Mouse (Mus musculus) heart, embryonic 15.5 days (tissue): Measurements from ENCODE around the gene Med27. TPM values are rescaled to one million over a fixed set of nuclear protein-coding genes. Genes with fewer than 3 reads are reported as not detected.
A peak's percentile ranks its signal among the peaks of the same experiment; 100 is the strongest.

Experiments
- ATAC-seq: fragments of 200-750 bp; cut with Nextera tagmentation; replicated peaks from 2 replicates; pipeline ENCODE4 v1.8.0; 2017; ENCODE audit warnings: low read depth, moderate TSS enrichment; ENCODE audit not compliant: insufficient number of reproducible peaks, insufficient read depth, low FRiP score
- H3K27ac ChIP-seq: fragments of 300-500 bp; sonication (generic); 2 replicates; pipeline ENCODE4 v1.5.1; 2015; ENCODE audit warnings: mild to moderate bottlenecking, inconsistent platforms
- H3K27me3 ChIP-seq: fragments of 300-500 bp; sonication (generic); 2 replicates; pipeline ENCODE4 v1.6.1; 2015; ENCODE audit warnings: inconsistent platforms
- H3K36me3 ChIP-seq: fragments of 300-500 bp; sonication (generic); 2 replicates; pipeline ENCODE4 v1.6.1; 2015; ENCODE audit warnings: mild to moderate bottlenecking, inconsistent platforms
- H3K4me1 ChIP-seq: fragments of 300-500 bp; sonication (generic); replicated peaks from 2 replicates; pipeline ENCODE4 v1.6.1; 2015; ENCODE audit warnings: inconsistent platforms
- H3K4me2 ChIP-seq: fragments of 300-500 bp; sonication (generic); 2 replicates; pipeline ENCODE4 v1.6.1; 2015; ENCODE audit warnings: inconsistent platforms, mild to moderate bottlenecking, moderate library complexity
- H3K4me3 ChIP-seq: fragments of 300-500 bp; sonication (generic); 2 replicates; pipeline ENCODE4 v1.5.1; 2015; ENCODE audit warnings: mild to moderate bottlenecking, inconsistent platforms
- H3K9ac ChIP-seq: fragments of 300-500 bp; sonication (generic); 2 replicates; pipeline ENCODE4 v1.6.1; 2015; ENCODE audit warnings: mild to moderate bottlenecking, inconsistent platforms
- H3K9me3 ChIP-seq: fragments of 300-500 bp; sonication (generic); replicated peaks from 2 replicates; pipeline ENCODE4 v1.6.1; 2016; ENCODE audit warnings: inconsistent platforms
- WGBS: fragments of 180-500 bp; shearing (Covaris S2); methylation state at CpG from one replicate; pipeline ENCODE4 v1.1.7; 2015; ENCODE audit warnings: mixed read lengths; 5-methylcytosine and 5-hydroxymethylcytosine counted together
- polyA plus RNA-seq: library from polyadenylated mRNA; unstranded; fragments of >200 nt; fragmentation: Nextera tagmentation; extraction: Ambion mirVana; gene quantifications from 2 replicates; pipeline ENCODE4 v1.2.1, GENCODE M21; 2015

Gene Med27
- 26.9 and 30.1 TPM in 2 replicates for polyA plus RNA-seq

DNA sequence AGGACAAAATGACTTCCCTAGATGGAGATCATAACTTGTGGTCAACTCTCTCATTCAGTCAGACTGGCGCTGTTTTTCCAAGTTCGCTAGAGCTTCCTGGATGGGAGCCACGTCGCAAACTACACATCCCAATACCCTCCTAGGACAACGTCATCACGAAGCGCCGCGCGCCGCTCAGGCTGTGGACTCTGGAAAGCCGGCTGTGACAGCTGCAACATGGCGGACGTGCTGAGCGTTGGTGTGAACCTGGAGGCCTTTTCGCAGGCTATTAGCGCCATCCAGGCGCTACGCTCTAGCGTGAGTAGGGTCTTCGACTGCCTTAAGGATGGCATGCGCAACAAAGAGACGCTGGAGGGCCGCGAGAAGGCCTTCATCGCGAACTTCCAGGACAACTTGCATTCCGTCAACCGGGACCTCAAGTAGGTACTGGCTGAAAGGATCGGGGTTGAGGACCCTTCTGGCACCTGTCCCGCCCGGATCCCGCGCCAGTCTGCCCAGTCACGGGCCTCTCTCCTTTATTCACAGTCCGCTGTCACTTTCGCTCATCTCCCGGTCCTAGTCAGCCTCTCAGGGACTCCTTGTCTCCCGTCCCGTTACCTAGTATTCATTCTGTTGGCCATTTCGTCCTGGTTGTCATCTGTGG lies at the start of gene Med27:
Gene Med27 (plus strand): TSS at position 191 of the 643 bp plus-strand sequence.
- Histone ChIP-seq H3K4me2 (peak within 1 kb of the TSS; percentile 88), H3K4me1 (peaks cover 8% of the 10 kb centered on the region), H3K9ac (peak within 1 kb of the TSS; percentile 83), H3K27me3 (peaks cover 3% of the 10 kb centered on the region; the same call in 1 of the 2 replicates), H3K4me3 (peak within 1 kb of the TSS; percentile 94), H3K36me3 (peaks cover 12% of the 10 kb centered on the region; the same call in 1 of the 2 replicates), H3K9me3 (no peaks in the 10 kb centered on the region), H3K27ac (peak within 1 kb of the TSS; percentile 60; the same call in 1 of the 2 replicates)
- 1% methylated on average over 41 of the region's 41 CpGs for WGBS
- peak; percentile 97 for ATAC-seq

GRCm38 (mm10) chr2:29309966-29310365 lies 36.7 kb upstream of the Med27 start:
- no peaks in the 10 kb centered on the region for H3K27me3 ChIP-seq
- H3K4me3 ChIP-seq, result no peak overlapping the region
- no peaks in the 10 kb centered on the region for H3K9me3 ChIP-seq
- H3K4me2 ChIP-seq, result no peak overlapping the region
- H3K9ac ChIP-seq, result no peak overlapping the region
- H3K27ac ChIP-seq, result no peak overlapping the region
- no peaks in the 10 kb centered on the region for H3K36me3 ChIP-seq
- H3K4me1 ChIP-seq, result no peaks in the 10 kb centered on the region
- ATAC-seq, result no peak
- 45% methylated on average over 7 of the region's 7 CpGs for WGBS

- WGBS, result 67% methylated on average over 5 of the region's 5 CpGs
- H3K9ac ChIP-seq, result no peak overlapping the region
- no peaks in the 10 kb centered on the region for H3K4me1 ChIP-seq
- H3K9me3 ChIP-seq, result no peaks in the 10 kb centered on the region
- no peak overlapping the region for H3K4me3 ChIP-seq
- H3K27me3 ChIP-seq, result no peaks in the 10 kb centered on the region
- no peaks in the 10 kb centered on the region for H3K36me3 ChIP-seq
- no peak overlapping the region for H3K4me2 ChIP-seq
- no peak for ATAC-seq
- no peak overlapping the region for H3K27ac ChIP-seq
These were observed 34.6 kb upstream of the Med27 start for GRCm38 (mm10) chr2:29312058-29312457.

DNA sequence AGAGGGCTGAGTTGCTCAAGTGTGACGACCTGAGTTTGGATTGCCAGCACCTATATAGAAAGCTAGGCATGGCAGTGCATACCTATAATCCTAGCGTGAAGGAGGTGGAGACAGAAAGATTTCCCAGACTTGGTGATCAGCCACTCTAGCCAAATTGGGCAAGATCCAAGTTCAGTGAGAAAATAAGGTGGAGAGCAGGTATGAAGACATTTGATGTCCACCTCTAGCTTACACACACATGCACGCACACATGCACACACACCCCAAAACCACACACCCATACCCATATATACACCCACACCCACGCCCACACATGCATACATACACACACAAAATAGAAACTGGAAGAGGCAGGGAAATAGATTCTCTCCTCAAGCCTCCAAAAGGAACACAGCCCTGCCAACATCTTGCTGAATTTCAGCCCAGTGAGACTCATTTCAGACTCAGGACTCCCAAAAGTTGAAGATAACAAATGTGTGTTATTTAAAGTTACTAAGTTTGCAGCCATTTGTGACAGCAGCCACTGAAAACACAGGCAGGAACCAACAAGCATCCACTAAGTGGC lies 28.6 kb upstream of the Med27 start:
- WGBS, result 63% methylated on average over 4 of the region's 4 CpGs
- Histone ChIP-seq H3K36me3 (no peaks in the 10 kb centered on the region), H3K4me2 (no peak overlapping the region), H3K4me3 (no peak overlapping the region), H3K9ac (no peak overlapping the region), H3K9me3 (no peaks in the 10 kb centered on the region), H3K27me3 (no peaks in the 10 kb centered on the region), H3K27ac (no peak overlapping the region), H3K4me1 (no peaks in the 10 kb centered on the region)
- ATAC-seq, result no peak

DNA sequence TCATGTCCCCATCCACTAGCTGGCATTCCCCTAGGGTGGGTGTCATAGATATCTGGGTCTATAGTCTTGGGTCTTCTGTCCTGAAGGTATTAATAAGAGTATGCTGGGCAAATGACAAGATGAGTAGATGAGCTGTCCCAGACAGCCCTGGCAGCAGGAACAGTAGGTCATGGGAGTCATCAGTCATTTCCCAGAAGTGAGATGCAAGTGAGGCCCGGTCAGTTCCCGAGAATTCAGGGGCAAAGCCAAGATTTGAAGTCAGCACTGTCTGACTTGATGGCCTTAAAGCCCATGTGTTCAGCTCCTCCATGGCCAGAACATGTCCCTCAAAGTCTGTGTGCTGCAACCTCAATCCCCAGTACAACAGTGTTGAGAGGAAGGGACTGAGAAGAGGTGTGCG lies 28.0 kb upstream of the Med27 start:
- 62% methylated on average over 3 of the region's 3 CpGs for WGBS
- H3K9me3 ChIP-seq, result no peaks in the 10 kb centered on the region
- no peaks in the 10 kb centered on the region for H3K4me1 ChIP-seq
- ATAC-seq, result no peak
- H3K27ac ChIP-seq, result no peak overlapping the region
- no peak overlapping the region for H3K4me2 ChIP-seq
- no peaks in the 10 kb centered on the region for H3K36me3 ChIP-seq
- H3K4me3 ChIP-seq, result no peak overlapping the region
- H3K27me3 ChIP-seq, result no peaks in the 10 kb centered on the region
- H3K9ac ChIP-seq, result no peak overlapping the region

GRCm38 (mm10) chr2:29320229-29320751 lies 26.3 kb upstream of the Med27 start:
- Histone ChIP-seq H3K9me3 (no peaks in the 10 kb centered on the region), H3K27ac (no peak overlapping the region), H3K4me3 (no peak overlapping the region), H3K9ac (no peak overlapping the region), H3K27me3 (no peaks in the 10 kb centered on the region), H3K4me2 (no peak overlapping the region), H3K4me1 (no peaks in the 10 kb centered on the region), H3K36me3 (no peaks in the 10 kb centered on the region)
- ATAC-seq, result no peak
- WGBS, result 50% methylated on average over 11 of the region's 11 CpGs

- WGBS, result 68% methylated on average over 6 of the region's 6 CpGs
- Histone ChIP-seq H3K9me3 (no peaks in the 10 kb centered on the region), H3K9ac (no peak overlapping the region), H3K36me3 (no peaks in the 10 kb centered on the region), H3K4me2 (no peak overlapping the region), H3K4me3 (no peak overlapping the region), H3K4me1 (no peaks in the 10 kb centered on the region), H3K27ac (no peak overlapping the region), H3K27me3 (no peaks in the 10 kb centered on the region)
- no peak for ATAC-seq
These were observed 25.8 kb upstream of the Med27 start for GRCm38 (mm10) chr2:29320780-29321179.

GRCm38 (mm10) chr2:29324456-29324855 lies 22.2 kb upstream of the Med27 start:
- no peaks in the 10 kb centered on the region for H3K36me3 ChIP-seq
- no peak overlapping the region for H3K9ac ChIP-seq
- H3K27me3 ChIP-seq, result no peaks in the 10 kb centered on the region
- no peaks in the 10 kb centered on the region for H3K4me1 ChIP-seq
- no peaks in the 10 kb centered on the region for H3K9me3 ChIP-seq
- ATAC-seq, result no peak
- WGBS, result 70% methylated on average over 2 of the region's 2 CpGs
- H3K4me3 ChIP-seq, result no peak overlapping the region
- no peak overlapping the region for H3K4me2 ChIP-seq
- H3K27ac ChIP-seq, result no peak overlapping the region

- Histone ChIP-seq H3K9ac (no peak overlapping the region), H3K9me3 (no peaks in the 10 kb centered on the region), H3K36me3 (no peaks in the 10 kb centered on the region), H3K4me3 (no peak overlapping the region), H3K4me1 (no peaks in the 10 kb centered on the region), H3K4me2 (no peak overlapping the region), H3K27me3 (no peaks in the 10 kb centered on the region), H3K27ac (no peak overlapping the region)
- 71% methylated on average over 1 of the region's 1 CpGs for WGBS
- no peak for ATAC-seq
These were observed 16.1 kb upstream of the Med27 start for GRCm38 (mm10) chr2:29330471-29330870.

- H3K27ac ChIP-seq, result no peak overlapping the region
- H3K27me3 ChIP-seq, result peaks cover 8% of the 10 kb centered on the region
- H3K9ac ChIP-seq, result no peak overlapping the region
- no peak overlapping the region for H3K4me3 ChIP-seq
- no peaks in the 10 kb centered on the region for H3K4me1 ChIP-seq
- no peaks in the 10 kb centered on the region for H3K9me3 ChIP-seq
- ATAC-seq, result no peak
- H3K4me2 ChIP-seq, result no peak overlapping the region
- 80% methylated on average over 1 of the region's 1 CpGs for WGBS
- no peaks in the 10 kb centered on the region for H3K36me3 ChIP-seq
These were observed 8.2 kb upstream of the Med27 start for GRCm38 (mm10) chr2:29338396-29338795.

GRCm38 (mm10) chr2:29358696-29359375 lies 12.2 kb downstream of the Med27 start:
- Histone ChIP-seq H3K27ac (no peak overlapping the region), H3K9me3 (no peaks in the 10 kb centered on the region), H3K27me3 (no peaks in the 10 kb centered on the region), H3K9ac (no peak overlapping the region), H3K4me3 (no peak overlapping the region), H3K4me1 (peaks cover 10% of the 10 kb centered on the region; the same call in 1 of the 2 replicates), H3K4me2 (no peak overlapping the region), H3K36me3 (no peaks in the 10 kb centered on the region)
- no peak for ATAC-seq
- 44% methylated on average over 9 of the region's 9 CpGs for WGBS
